Mouse (Mus musculus) liver, adult 2 months (tissue): ENCODE measurements around the gene Klhdc7a.

ENCODE experiments used
- CTCF ChIP-seq: fragments of 200-500 bp; IDR thresholded peaks from 2 replicates; pipeline ENCODE4 v1.5.1; 2011; ENCODE audit warnings: low read depth, low read length, control low read depth
- POLR2A ChIP-seq: fragments of 200-500 bp; IDR thresholded peaks from 2 replicates; pipeline ENCODE4 v1.6.1; 2011; ENCODE audit warnings: low read length, control low read depth; ENCODE audit not compliant: insufficient read depth; ENCODE audit errors: extremely low read depth

GRCm38 (mm10) chr4:139930885-139931284 lies 36.9 kb downstream of the Klhdc7a start:
- TF ChIP-seq CTCF (no peak), POLR2A (no peak)
